Mouse (Mus musculus) CD4-positive naive resting alpha-beta T cell, adult 76 days (primary cell): ENCODE measurements around the gene Polr2m. TPM values are rescaled to one million over a fixed set of nuclear protein-coding genes. Genes with fewer than 3 reads are reported as not detected.

Experiments
- total RNA-seq: library from RNA; stranded (reverse); gene quantifications from one replicate; pipeline ENCODE4 v1.2.4, GENCODE M21; 2023

Gene Polr2m
- 129 TPM for total RNA-seq

GRCm38 (mm10) chr9:71485475-71486094, at the start of gene Polr2m:
Gene Polr2m (minus strand): TSS chr9:71485935.

Other genes with a start within 250 kb of the Polr2m start
- gene Myzap, start 106.4 kb upstream of the Polr2m start, total RNA-seq, result 1.5 TPM